Mouse (Mus musculus) limb, embryonic 15.5 days (tissue): ENCODE measurements around the gene Il10. TPM values are rescaled to one million over a fixed set of nuclear protein-coding genes. Genes with fewer than 3 reads are reported as not detected.

Experiments
- ATAC-seq: fragments of 200-750 bp; cut with Nextera tagmentation; 2 replicates; pipeline ENCODE4 v1.8.0; 2017; ENCODE audit warnings: low read depth, moderate TSS enrichment; ENCODE audit not compliant: insufficient number of reproducible peaks, low FRiP score, low TSS enrichment
- H3K27ac ChIP-seq: fragments of 300-500 bp; sonication (generic); 2 replicates; pipeline ENCODE4 v1.5.1; 2015; ENCODE audit warnings: moderate library complexity, mild to moderate bottlenecking, inconsistent platforms
- H3K27me3 ChIP-seq: fragments of 300-500 bp; sonication (generic); 2 replicates; pipeline ENCODE4 v1.6.1; 2015; ENCODE audit warnings: inconsistent platforms
- H3K36me3 ChIP-seq: fragments of 300-500 bp; sonication (generic); 2 replicates; pipeline ENCODE4 v1.6.1; 2015; ENCODE audit warnings: inconsistent platforms
- H3K4me1 ChIP-seq: fragments of 300-500 bp; sonication (generic); 2 replicates; pipeline ENCODE4 v1.6.1; 2015; ENCODE audit warnings: inconsistent platforms
- H3K4me2 ChIP-seq: fragments of 300-500 bp; sonication (generic); 2 replicates; pipeline ENCODE4 v1.6.1; 2015; ENCODE audit warnings: mild to moderate bottlenecking, inconsistent platforms
- H3K4me3 ChIP-seq: fragments of 300-500 bp; sonication (generic); 2 replicates; pipeline ENCODE4 v1.5.1; 2015; ENCODE audit warnings: mild to moderate bottlenecking, inconsistent platforms
- H3K9ac ChIP-seq: fragments of 300-500 bp; sonication (generic); 2 replicates; pipeline ENCODE4 v1.6.1; 2015; ENCODE audit warnings: inconsistent platforms
- H3K9me3 ChIP-seq: fragments of 300-500 bp; sonication (generic); 2 replicates; pipeline ENCODE4 v1.6.1; 2016; ENCODE audit warnings: inconsistent platforms
- WGBS: fragments of 180-500 bp; shearing (Covaris S2); methylation state at CpG from one replicate; pipeline ENCODE4 v1.1.7; 2015; 5-methylcytosine and 5-hydroxymethylcytosine counted together
- polyA plus RNA-seq: library from polyadenylated mRNA; unstranded; fragments of >200 nt; fragmentation: Nextera tagmentation; extraction: Ambion mirVana; gene quantifications from 2 replicates; pipeline ENCODE4 v1.2.1, GENCODE M21; 2015

Gene Il10
- polyA plus RNA-seq, 1 experiment from 2014 or later, result not detected

GRCm38 (mm10) chr1:131042263-131042662, 22.6 kb downstream of the Il10 start:
- no peak overlapping the region for H3K4me2 ChIP-seq
- WGBS, result 59% methylated on average over 2 of the region's 2 CpGs
- ATAC-seq, result no peak
- H3K9ac ChIP-seq, result no peak overlapping the region
- no peaks in the 10 kb centered on the region for H3K9me3 ChIP-seq
- no peak overlapping the region for H3K4me3 ChIP-seq
- H3K36me3 ChIP-seq, result no peaks in the 10 kb centered on the region
- H3K27ac ChIP-seq, result no peak overlapping the region
- no peaks in the 10 kb centered on the region for H3K27me3 ChIP-seq
- no peaks in the 10 kb centered on the region for H3K4me1 ChIP-seq

GRCm38 (mm10) chr1:131042721-131043120, 23.1 kb downstream of the Il10 start:
- 88% methylated on average over 3 of the region's 3 CpGs for WGBS

DNA sequence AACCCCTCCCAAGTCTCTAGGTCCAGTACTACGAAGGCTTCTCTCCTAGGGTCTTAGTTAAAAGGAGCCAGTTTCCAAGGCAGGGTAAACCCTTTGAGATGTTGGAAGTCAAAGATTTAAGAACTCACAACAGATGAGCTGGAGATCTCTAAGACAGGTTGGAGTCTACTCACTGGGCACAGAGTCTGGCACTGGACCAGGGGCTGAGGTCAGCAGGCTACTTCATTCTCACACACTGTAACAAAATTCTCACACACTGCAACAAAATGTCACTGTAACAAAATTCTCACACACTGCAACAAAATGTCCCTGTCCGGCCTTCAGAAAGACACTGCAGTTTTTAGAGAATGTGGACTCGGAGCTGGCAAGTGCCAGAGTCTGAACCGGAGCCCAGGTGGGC, 24.0 kb downstream of the Il10 start:
- Histone ChIP-seq H3K27ac (no peak overlapping the region), H3K27me3 (no peaks in the 10 kb centered on the region), H3K9ac (no peak overlapping the region), H3K9me3 (no peaks in the 10 kb centered on the region), H3K4me2 (no peak overlapping the region), H3K4me3 (no peak overlapping the region), H3K4me1 (no peaks in the 10 kb centered on the region), H3K36me3 (no peaks in the 10 kb centered on the region)
- ATAC-seq, result no peak
- 88% methylated on average over 4 of the region's 4 CpGs for WGBS

More at GRCm38 (mm10) chr1:131042721-131043120, 23.1 kb downstream of the Il10 start:
- no peak overlapping the region for H3K4me2 ChIP-seq
- H3K4me1 ChIP-seq, result no peaks in the 10 kb centered on the region
- no peak for ATAC-seq
- H3K9me3 ChIP-seq, result no peaks in the 10 kb centered on the region
- no peaks in the 10 kb centered on the region for H3K36me3 ChIP-seq
- no peak overlapping the region for H3K4me3 ChIP-seq
- no peaks in the 10 kb centered on the region for H3K27me3 ChIP-seq
- no peak overlapping the region for H3K9ac ChIP-seq
- H3K27ac ChIP-seq, result no peak overlapping the region

- 0 out of 2 replicates have a peak, but pooled peaks cover 6% of the 10 kb centered on the region for H3K4me1 ChIP-seq
- no peak for ATAC-seq
- H3K27me3 ChIP-seq, result no peaks in the 10 kb centered on the region
- no peak overlapping the region for H3K27ac ChIP-seq
- H3K9ac ChIP-seq, result no peak overlapping the region
- no peak overlapping the region for H3K4me2 ChIP-seq
- H3K36me3 ChIP-seq, result no peaks in the 10 kb centered on the region
- H3K4me3 ChIP-seq, result no peak overlapping the region
- WGBS, result 98% methylated on average over 2 of the region's 2 CpGs
- H3K9me3 ChIP-seq, result no peaks in the 10 kb centered on the region
These were observed 26.2 kb downstream of the Il10 start for GRCm38 (mm10) chr1:131045723-131046355.

DNA sequence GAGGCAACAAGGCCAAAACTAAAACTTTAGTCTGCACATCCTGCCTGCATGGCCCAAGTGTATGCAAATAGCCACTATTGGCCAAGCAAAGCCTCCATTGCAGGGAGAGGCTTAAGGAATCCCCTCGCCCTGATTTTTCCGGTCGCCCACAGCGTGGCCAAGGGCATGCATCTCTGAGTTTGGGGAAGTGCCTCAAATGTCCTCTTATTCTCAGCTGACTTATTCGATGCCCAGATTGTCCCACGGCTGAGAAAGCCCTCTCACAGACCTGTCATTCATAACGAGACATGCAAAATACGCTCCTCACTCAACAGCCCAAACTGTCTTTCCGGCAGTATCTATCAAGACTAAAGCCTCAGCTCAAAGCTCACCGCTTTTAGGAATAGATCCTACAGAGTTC, 27.0 kb downstream of the Il10 start:
- Histone ChIP-seq H3K27me3 (no peaks in the 10 kb centered on the region), H3K4me3 (no peak overlapping the region), H3K4me2 (no peak overlapping the region), H3K36me3 (no peaks in the 10 kb centered on the region), H3K4me1 (0 out of 2 replicates have a peak, but pooled peaks cover 6% of the 10 kb centered on the region), H3K9ac (no peak overlapping the region), H3K27ac (no peak overlapping the region), H3K9me3 (no peaks in the 10 kb centered on the region)
- ATAC-seq, result no peak
- whole genome bisulfite sequencing, result 84% methylated on average over 10 of the region's 10 CpGs

GRCm38 (mm10) chr1:131048121-131048863, 28.6 kb downstream of the Il10 start:
- WGBS, result 54% methylated on average over 6 of the region's 6 CpGs
- Histone ChIP-seq H3K9me3 (no peaks in the 10 kb centered on the region), H3K36me3 (peaks cover 8% of the 10 kb centered on the region; the same call in 1 of the 2 replicates)

GRCm38 (mm10) chr1:131048946-131049345, 29.3 kb downstream of the Il10 start:
- H3K9me3 ChIP-seq, result no peaks in the 10 kb centered on the region
- WGBS, result 85% methylated on average over 8 of the region's 8 CpGs
- peaks cover 12% of the 10 kb centered on the region for H3K36me3 ChIP-seq
- no peak overlapping the region for H3K9ac ChIP-seq
- no peak overlapping the region for H3K4me2 ChIP-seq
- H3K4me1 ChIP-seq, result peaks cover 10% of the 10 kb centered on the region
- H3K27me3 ChIP-seq, result no peaks in the 10 kb centered on the region
- no peak overlapping the region for H3K4me3 ChIP-seq
- ATAC-seq, result no peak
- H3K27ac ChIP-seq, result no peak overlapping the region

More at GRCm38 (mm10) chr1:131048121-131048863, 28.6 kb downstream of the Il10 start:
- ATAC-seq, result no peak
- H3K4me3 ChIP-seq, result no peak overlapping the region
- H3K4me2 ChIP-seq, result no peak overlapping the region
- H3K27ac ChIP-seq, result no peak overlapping the region
- H3K27me3 ChIP-seq, result no peaks in the 10 kb centered on the region
- H3K4me1 ChIP-seq, result peaks cover 10% of the 10 kb centered on the region; the same call in 1 of the 2 replicates
- no peak overlapping the region for H3K9ac ChIP-seq

DNA sequence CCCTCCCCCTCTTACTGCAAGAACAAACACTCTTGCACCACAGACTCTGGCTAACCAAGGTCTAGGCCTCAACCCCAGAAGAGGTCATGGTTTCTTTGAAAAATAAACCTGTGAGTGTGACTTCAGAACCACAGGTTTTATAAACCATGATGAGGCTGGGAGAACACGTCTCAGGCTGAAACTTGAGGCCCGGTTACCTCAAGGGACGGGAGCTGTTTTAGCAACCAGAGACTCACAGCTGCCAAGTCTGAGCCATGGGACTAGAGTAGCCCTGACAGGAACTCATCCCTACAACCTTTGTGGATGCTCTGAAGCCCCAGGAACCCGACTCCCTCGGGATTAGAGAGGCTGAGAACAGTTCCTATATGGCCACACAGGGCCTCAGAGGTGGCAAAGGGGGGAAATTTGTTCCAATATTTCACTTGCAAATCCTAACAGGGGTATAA, 29.7 kb downstream of the Il10 start:
- H3K4me1 ChIP-seq, result peaks cover 10% of the 10 kb centered on the region
- no peaks in the 10 kb centered on the region for H3K9me3 ChIP-seq
- H3K27me3 ChIP-seq, result no peaks in the 10 kb centered on the region
- H3K4me2 ChIP-seq, result no peak overlapping the region
- H3K27ac ChIP-seq, result no peak overlapping the region
- H3K36me3 ChIP-seq, result peaks cover 16% of the 10 kb centered on the region
- no peak overlapping the region for H3K4me3 ChIP-seq
- no peak for ATAC-seq
- WGBS, result 59% methylated on average over 5 of the region's 5 CpGs
- no peak overlapping the region for H3K9ac ChIP-seq

DNA sequence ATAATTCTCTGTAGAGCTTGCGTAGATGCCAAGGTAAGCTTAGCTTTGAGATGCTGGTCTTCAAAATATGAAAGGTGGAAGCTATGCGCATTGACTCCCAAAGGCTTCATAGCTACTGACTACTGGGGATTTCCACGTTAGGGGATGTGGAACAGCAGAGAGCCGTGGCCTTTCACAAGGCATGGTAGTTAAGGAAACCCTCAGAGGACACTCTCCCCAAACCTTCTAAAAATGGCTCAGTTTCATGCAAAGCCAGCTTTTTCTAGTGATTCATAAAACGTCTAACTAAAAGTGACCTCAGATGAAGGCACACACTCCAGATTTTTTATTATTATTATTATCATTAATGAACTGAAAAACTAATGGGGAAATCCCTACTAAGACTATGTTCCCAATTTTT, 30.4 kb downstream of the Il10 start:
- H3K9me3 ChIP-seq, result no peaks in the 10 kb centered on the region
- no peak overlapping the region for H3K4me2 ChIP-seq
- ATAC-seq, result no peak
- H3K27me3 ChIP-seq, result no peaks in the 10 kb centered on the region
- H3K36me3 ChIP-seq, result peaks cover 22% of the 10 kb centered on the region
- no peak overlapping the region for H3K4me3 ChIP-seq
- no peak overlapping the region for H3K9ac ChIP-seq
- peaks cover 10% of the 10 kb centered on the region for H3K4me1 ChIP-seq
- H3K27ac ChIP-seq, result no peak overlapping the region
- WGBS, result 79% methylated on average over 5 of the region's 5 CpGs

GRCm38 (mm10) chr1:131050617-131051016, 31.0 kb downstream of the Il10 start:
- Histone ChIP-seq H3K27ac (no peak overlapping the region), H3K4me1 (peaks cover 10% of the 10 kb centered on the region), H3K27me3 (no peaks in the 10 kb centered on the region), H3K9me3 (no peaks in the 10 kb centered on the region), H3K36me3 (peaks cover 28% of the 10 kb centered on the region), H3K9ac (no peak overlapping the region), H3K4me3 (no peak overlapping the region), H3K4me2 (no peak overlapping the region)
- WGBS, result 81% methylated on average over 5 of the region's 5 CpGs
- no peak for ATAC-seq

GRCm38 (mm10) chr1:131051073-131051472, 31.4 kb downstream of the Il10 start:
- no peak for ATAC-seq
- 41% methylated on average over 7 of the region's 7 CpGs for WGBS
- no peak overlapping the region for H3K27ac ChIP-seq

DNA sequence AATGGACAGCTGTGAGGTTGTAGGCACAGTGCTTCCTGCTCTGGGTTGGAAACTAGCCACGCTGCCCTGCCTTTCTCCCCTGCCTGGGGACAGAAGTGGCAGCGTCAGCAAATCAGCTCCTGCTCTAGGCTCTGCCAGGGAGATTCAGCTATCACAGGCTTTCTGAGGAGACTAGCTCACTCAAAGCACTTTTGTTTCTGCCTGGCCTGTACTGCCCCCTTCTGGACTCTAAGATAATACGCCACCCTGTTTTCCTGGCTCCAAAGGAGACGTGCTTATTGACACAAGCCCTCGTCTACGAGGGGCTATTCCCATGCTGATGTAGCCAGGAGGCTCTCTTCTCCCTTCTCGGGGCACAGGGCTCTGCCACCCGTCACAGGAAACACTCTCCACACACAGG, 33.6 kb downstream of the Il10 start:
- Histone ChIP-seq H3K4me2 (no peak overlapping the region), H3K9ac (no peak overlapping the region), H3K4me1 (peaks cover 10% of the 10 kb centered on the region), H3K9me3 (no peaks in the 10 kb centered on the region), H3K27me3 (no peaks in the 10 kb centered on the region), H3K4me3 (no peak overlapping the region), H3K36me3 (peaks cover 54% of the 10 kb centered on the region), H3K27ac (no peak overlapping the region)
- 11% methylated on average over 8 of the region's 8 CpGs for WGBS
- no peak for ATAC-seq

More at GRCm38 (mm10) chr1:131051073-131051472, 31.4 kb downstream of the Il10 start:
- H3K9me3 ChIP-seq, result no peaks in the 10 kb centered on the region
- H3K9ac ChIP-seq, result no peak overlapping the region
- H3K4me1 ChIP-seq, result peaks cover 10% of the 10 kb centered on the region
- no peak overlapping the region for H3K4me3 ChIP-seq
- no peak overlapping the region for H3K4me2 ChIP-seq
- H3K36me3 ChIP-seq, result peaks cover 33% of the 10 kb centered on the region
- no peaks in the 10 kb centered on the region for H3K27me3 ChIP-seq
